Mouse (Mus musculus) retina, postnatal 7 days (tissue): ENCODE data around the gene Pdcd2l.

ENCODE experiments used
- DNase-seq: peaks from one replicate; pipeline ENCODE4 v3.0.0-alpha.2; 2012; ENCODE audit warnings: low read depth, low spot score

Pdcd2l gene

DNA sequence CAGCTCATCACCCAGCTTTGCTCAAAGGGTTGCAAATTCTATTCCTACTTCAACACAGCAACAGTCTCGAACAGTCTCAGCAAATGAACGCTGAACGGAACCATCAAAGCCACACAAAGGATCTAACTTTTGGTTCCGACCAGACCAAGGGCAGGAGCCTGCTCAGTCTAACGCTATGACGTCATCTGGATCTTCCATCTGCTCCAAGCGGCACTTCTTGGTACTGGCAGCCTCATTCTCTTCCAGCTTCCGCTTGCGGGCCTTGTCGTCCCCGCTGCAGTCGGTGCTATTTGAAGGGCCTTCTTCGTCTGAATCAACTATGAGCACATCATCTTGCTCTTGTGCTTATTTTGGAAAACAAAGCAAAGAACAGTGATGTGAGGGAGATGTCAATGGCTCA, 55.3 kb downstream of the Pdcd2l start:
- no peak for DNase-seq

DNA sequence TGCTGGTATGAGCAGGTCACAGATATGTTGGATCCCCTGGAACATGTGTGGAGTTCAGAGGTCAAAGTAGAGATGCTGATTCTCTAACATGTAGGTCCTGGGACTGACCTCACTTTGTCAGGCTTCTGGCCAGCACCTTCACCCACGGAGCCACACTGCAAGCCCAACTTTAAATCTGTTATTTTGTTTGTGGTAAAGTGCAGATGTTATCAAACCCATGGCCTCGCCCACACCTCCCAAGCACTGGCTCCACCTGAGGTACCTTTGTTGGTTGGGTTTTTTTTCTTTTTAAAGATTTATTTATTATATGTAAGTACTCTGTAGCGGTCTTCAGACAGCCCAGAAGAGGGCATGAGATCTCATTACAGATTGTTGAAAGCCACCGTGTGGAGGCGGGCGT, 57.0 kb downstream of the Pdcd2l start:
- DNase-seq = no peak
